Mouse (Mus musculus): ENCODE measurements around the gene Prss23.

Gene Prss23

GRCm38 (mm10) chr7:89526731-89527429, at the start of gene Prss23:
TSS of gene Prss23 (minus strand) at chr7:89527187.
- peak; percentile 28 for DNase-seq (ENCODE audit: low read depth, low spot score)

- DNase-seq (ENCODE audit: low read depth, low spot score) = no peak
Measured at GRCm38 (mm10) chr7:89576127-89576526, 49.1 kb upstream of the Prss23 start.

- no peak for DNase-seq (ENCODE audit: low read depth, low spot score)
Measured at GRCm38 (mm10) chr7:89564569-89564968, 37.6 kb upstream of the Prss23 start.

GRCm38 (mm10) chr7:89563501-89563900, 36.5 kb upstream of the Prss23 start:
- DNase-seq (ENCODE audit: low read depth, low spot score) = peak; percentile 91

- no peak for DNase-seq (ENCODE audit: low read depth, low spot score)
Measured at GRCm38 (mm10) chr7:89562140-89562539, 35.2 kb upstream of the Prss23 start.

- peak; percentile 89 for DNase-seq (ENCODE audit: low read depth, low spot score)
Measured at GRCm38 (mm10) chr7:89560939-89561338, 34.0 kb upstream of the Prss23 start.

- no peak for DNase-seq (ENCODE audit: low read depth, low spot score)
Measured at GRCm38 (mm10) chr7:89559633-89560032, 32.6 kb upstream of the Prss23 start.

- DNase-seq (ENCODE audit: low read depth, low spot score) = no peak
Measured at GRCm38 (mm10) chr7:89559105-89559504, 32.1 kb upstream of the Prss23 start.

- DNase-seq (ENCODE audit: low read depth, low spot score) = no peak
Measured at GRCm38 (mm10) chr7:89558446-89559039, 31.6 kb upstream of the Prss23 start.

- DNase-seq (ENCODE audit: low read depth, low spot score) = no peak
Measured at GRCm38 (mm10) chr7:89557056-89557455, 30.1 kb upstream of the Prss23 start.

GRCm38 (mm10) chr7:89556652-89557051, 29.7 kb upstream of the Prss23 start:
- no peak for DNase-seq (ENCODE audit: low read depth, low spot score)

GRCm38 (mm10) chr7:89555170-89555569, 28.2 kb upstream of the Prss23 start:
- DNase-seq (ENCODE audit: low read depth, low spot score) = no peak

GRCm38 (mm10) chr7:89554068-89554467, 27.1 kb upstream of the Prss23 start:
- no peak for DNase-seq (ENCODE audit: low read depth, low spot score)

- DNase-seq (ENCODE audit: low read depth, low spot score) = peak; percentile 89
Measured at GRCm38 (mm10) chr7:89540976-89541375, 14.0 kb upstream of the Prss23 start.

- peak; percentile 50 for DNase-seq (ENCODE audit: low read depth, low spot score)
Measured at GRCm38 (mm10) chr7:89539391-89539790, 12.4 kb upstream of the Prss23 start.

- DNase-seq (ENCODE audit: low read depth, low spot score) = peak; percentile 20
Measured at GRCm38 (mm10) chr7:89527430-89527856, 456 bp upstream of the Prss23 start.

GRCm38 (mm10) chr7:89523816-89524215, 3.2 kb downstream of the Prss23 start:
- DNase-seq (ENCODE audit: low read depth, low spot score) = peak; percentile 76

- DNase-seq (ENCODE audit: low read depth, low spot score) = no peak
Measured at GRCm38 (mm10) chr7:89522170-89522569, 4.8 kb downstream of the Prss23 start.

- peak; percentile 60 for DNase-seq (ENCODE audit: low read depth, low spot score)
Measured at GRCm38 (mm10) chr7:89517460-89518390, 9.3 kb downstream of the Prss23 start.

GRCm38 (mm10) chr7:89516551-89517459, 10.2 kb downstream of the Prss23 start:
- peak; percentile 19 for DNase-seq (ENCODE audit: low read depth, low spot score)

- DNase-seq (ENCODE audit: low read depth, low spot score) = peak; percentile 86
Measured at GRCm38 (mm10) chr7:89511921-89512514, 15.0 kb downstream of the Prss23 start.
